Mouse (Mus musculus) ES-Bruce4 (cell line): ENCODE data around the gene Gnao1.

ENCODE experiments used
- CTCF ChIP-seq: IDR thresholded peaks from one replicate; pipeline ENCODE4 v1.8.1; 2011; ENCODE audit warnings: low read depth, low read length
- EP300 ChIP-seq: IDR thresholded peaks from 2 replicates; pipeline ENCODE4 v1.6.1; 2011; ENCODE audit warnings: low read depth, low read length; ENCODE audit not compliant: insufficient read depth
- POLR2A ChIP-seq: IDR thresholded peaks from one replicate; pipeline ENCODE4 v1.8.1; 2011; ENCODE audit warnings: low read length; ENCODE audit not compliant: insufficient read depth

DNA sequence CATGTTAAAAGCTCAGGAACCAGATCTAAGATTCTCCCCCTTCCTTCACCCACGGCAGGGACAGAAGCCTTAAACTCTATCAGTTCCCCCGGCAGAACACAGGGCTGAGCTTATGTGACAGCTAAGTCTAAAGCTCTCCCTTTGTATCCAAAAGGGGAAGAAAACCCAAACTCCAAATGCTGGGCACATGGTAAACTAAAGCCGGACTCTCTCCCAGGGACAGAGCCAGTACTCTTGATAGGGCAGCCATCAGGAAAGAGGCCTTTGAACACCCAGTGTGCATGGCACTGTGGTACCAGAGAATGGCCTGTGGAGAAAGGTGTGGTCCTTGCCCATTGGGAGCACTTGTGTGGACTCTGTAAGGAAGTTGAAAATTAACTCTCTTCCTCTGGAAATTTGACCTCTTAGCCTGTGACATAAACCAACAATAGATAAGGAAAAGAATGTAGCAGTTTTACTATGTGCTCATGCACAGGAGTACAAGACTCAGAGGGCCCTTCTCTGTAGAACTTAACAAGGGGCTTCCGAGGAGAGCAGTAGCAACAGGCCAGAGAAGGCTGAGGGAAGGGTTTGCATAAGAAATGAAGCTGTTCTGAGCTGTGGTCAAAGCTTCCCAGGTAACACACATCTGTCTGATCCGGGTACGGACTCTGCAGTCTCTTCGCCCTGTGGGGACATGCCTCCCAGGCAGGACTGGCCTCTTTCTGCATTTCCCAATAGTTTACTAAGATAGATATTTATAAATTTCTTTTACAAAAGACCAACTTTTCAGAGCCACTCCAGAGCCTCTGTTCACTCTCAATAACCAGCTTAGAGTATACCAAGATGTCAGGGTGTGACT lies 102.2 kb downstream of the Gnao1 start:
- no peak for TF ChIP-seq CTCF
- no peak for TF ChIP-seq EP300
- no peak for TF ChIP-seq POLR2A
